Mouse (Mus musculus): ENCODE data around the gene Cx3cr1. TPM values are rescaled to one million over a fixed set of nuclear protein-coding genes. Genes with fewer than 3 reads are reported as not detected.

Gene Cx3cr1
- polyA plus RNA-seq, 1 experiment: 3.9 TPM

DNA sequence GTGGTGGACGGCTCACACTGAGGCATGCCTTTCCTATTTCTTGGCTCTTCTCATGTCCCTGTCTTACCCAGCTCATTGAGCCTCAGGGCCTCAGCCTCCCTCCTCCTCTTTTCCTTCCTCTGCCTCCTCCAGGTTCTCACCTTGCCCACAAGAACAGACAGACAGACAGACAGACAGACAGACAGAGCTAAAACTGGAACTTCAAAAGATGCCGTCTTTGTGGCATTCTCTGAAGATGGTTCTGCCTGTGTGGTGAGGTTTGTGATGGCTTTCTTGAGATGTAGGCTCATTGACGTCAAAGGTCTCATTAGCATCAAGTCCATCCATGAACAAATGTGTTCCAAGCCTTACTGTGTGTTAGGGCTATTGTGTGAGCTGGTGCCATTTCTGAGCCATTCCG lies 13.0 kb upstream of the Cx3cr1 start:
- no peak overlapping the region for H3K27ac ChIP-seq (ENCODE audit: insufficient read depth, low read depth, low read length)
- no peak for TF ChIP-seq CTCF (IDR thresholded peaks at IDR 0.05; ENCODE audit: extremely low read depth, insufficient read length, insufficient replicate concordance, low read depth, low read length)
- no peak for TF ChIP-seq POLR2A (IDR thresholded peaks at IDR 0.05; ENCODE audit: low read depth, low read length)
- H3K27me3 ChIP-seq (ENCODE audit: control insufficient read depth, insufficient read depth, low read length): no peaks in the 10 kb centered on the region
- H3K4me1 ChIP-seq (ENCODE audit: control insufficient read depth, insufficient read depth, insufficient read length, low read length): no peaks in the 10 kb centered on the region
- no peaks in the 10 kb centered on the region for H3K36me3 ChIP-seq (ENCODE audit: control insufficient read depth, insufficient read depth, low read length)
- 83% methylated on average over 4 of the region's 4 CpGs for WGBS
- no peak overlapping the region for H3K4me3 ChIP-seq (ENCODE audit: low read depth, low read length)

DNA sequence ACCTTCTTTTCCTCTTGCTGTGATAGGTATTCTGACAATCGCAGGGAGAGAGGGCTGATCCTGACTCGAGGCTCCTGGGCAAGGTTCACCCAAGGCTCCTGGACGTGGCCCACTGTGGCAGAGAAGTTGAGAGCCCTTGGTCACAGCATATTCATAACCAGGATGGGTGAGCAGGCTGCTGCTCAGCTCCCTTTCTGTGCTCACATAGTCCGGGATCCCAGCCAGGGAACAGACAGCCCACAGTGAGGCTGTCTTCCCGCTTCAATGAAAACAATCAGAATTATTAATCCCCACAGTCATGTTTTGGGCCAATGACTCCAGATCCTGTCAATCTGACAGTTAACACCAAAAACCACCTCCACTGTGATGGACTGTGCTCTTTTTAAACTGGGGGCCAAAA lies 12.3 kb upstream of the Cx3cr1 start:
- H3K36me3 ChIP-seq (ENCODE audit: control insufficient read depth, insufficient read depth, low read length): no peaks in the 10 kb centered on the region
- no peaks in the 10 kb centered on the region for H3K27me3 ChIP-seq (ENCODE audit: control insufficient read depth, insufficient read depth, low read length)
- 64% methylated on average over 5 of the region's 5 CpGs for WGBS
- no peak for TF ChIP-seq POLR2A (IDR thresholded peaks at IDR 0.05; ENCODE audit: low read depth, low read length)
- no peak for TF ChIP-seq CTCF (IDR thresholded peaks at IDR 0.05; ENCODE audit: extremely low read depth, insufficient read length, insufficient replicate concordance, low read depth, low read length)
- no peak overlapping the region for H3K4me3 ChIP-seq (ENCODE audit: low read depth, low read length)
- H3K27ac ChIP-seq (ENCODE audit: insufficient read depth, low read depth, low read length): no peak overlapping the region
- no peaks in the 10 kb centered on the region for H3K4me1 ChIP-seq (ENCODE audit: control insufficient read depth, insufficient read depth, insufficient read length, low read length)

DNA sequence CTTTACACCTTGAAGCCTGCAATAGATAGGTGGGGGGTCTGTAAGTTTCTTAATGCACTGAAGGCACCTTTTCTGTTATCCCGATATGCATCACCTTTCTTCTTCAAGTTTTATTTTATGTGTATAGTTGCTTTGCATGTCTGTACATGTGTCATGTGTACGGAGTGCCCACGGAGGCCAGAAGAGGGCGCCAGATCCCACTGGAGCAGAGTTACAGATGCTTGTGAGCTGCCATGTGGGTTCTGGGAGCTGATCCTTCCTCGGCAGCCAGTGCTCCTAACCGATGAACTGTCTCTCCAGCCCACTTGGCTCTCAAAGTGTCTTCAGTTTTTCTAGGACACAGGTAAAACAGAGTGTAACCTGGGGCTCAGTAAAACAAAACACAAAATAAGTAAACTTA lies 11.6 kb upstream of the Cx3cr1 start:
- H3K27ac ChIP-seq (ENCODE audit: insufficient read depth, low read depth, low read length): no peak overlapping the region
- H3K4me1 ChIP-seq (ENCODE audit: control insufficient read depth, insufficient read depth, insufficient read length, low read length): no peaks in the 10 kb centered on the region
- WGBS: 72% methylated on average over 6 of the region's 6 CpGs
- no peak overlapping the region for H3K4me3 ChIP-seq (ENCODE audit: low read depth, low read length)
- TF ChIP-seq POLR2A (IDR thresholded peaks at IDR 0.05; ENCODE audit: low read depth, low read length) (no peak), CTCF (IDR thresholded peaks at IDR 0.05; ENCODE audit: extremely low read depth, insufficient read length, insufficient replicate concordance, low read depth, low read length) (peak; percentile 10; the same call in 1 of the 2 replicates)
- no peaks in the 10 kb centered on the region for H3K36me3 ChIP-seq (ENCODE audit: control insufficient read depth, insufficient read depth, low read length)
- H3K27me3 ChIP-seq (ENCODE audit: control insufficient read depth, insufficient read depth, low read length): no peaks in the 10 kb centered on the region

DNA sequence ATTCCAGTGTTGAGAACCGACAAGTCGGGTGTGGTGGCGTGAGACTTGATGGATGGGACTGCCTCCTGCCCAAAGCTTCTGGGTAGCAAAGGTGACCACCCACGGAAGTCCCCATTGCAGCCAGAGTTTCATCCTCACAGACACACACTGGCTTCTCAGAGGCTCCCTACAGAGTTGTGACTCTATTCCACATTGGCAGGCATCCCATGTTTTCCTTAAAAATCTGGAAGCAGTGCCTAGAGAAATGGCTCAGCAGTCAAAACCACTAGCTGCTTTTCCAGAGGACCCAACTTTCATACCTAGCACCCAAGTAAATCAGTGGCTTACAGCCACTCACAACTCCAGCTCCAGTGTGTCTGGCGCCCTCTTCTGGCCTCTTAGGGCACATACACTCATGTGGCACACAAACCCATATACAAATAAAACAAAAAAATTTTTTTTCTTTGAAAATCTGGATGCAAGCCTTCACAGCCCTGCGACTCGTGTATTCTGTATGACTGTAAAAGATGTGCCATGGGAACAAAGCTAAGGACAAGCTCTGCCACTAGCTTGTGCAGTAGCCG lies 10.9 kb upstream of the Cx3cr1 start:
- Histone ChIP-seq H3K36me3 (ENCODE audit: control insufficient read depth, insufficient read depth, low read length) (no peaks in the 10 kb centered on the region), H3K27ac (ENCODE audit: insufficient read depth, low read depth, low read length) (no peak overlapping the region), H3K4me3 (ENCODE audit: low read depth, low read length) (no peak overlapping the region), H3K4me1 (ENCODE audit: control insufficient read depth, insufficient read depth, insufficient read length, low read length) (no peaks in the 10 kb centered on the region), H3K27me3 (ENCODE audit: control insufficient read depth, insufficient read depth, low read length) (no peaks in the 10 kb centered on the region)
- no peak for TF ChIP-seq CTCF (IDR thresholded peaks at IDR 0.05; ENCODE audit: extremely low read depth, insufficient read length, insufficient replicate concordance, low read depth, low read length)
- no peak for TF ChIP-seq POLR2A (IDR thresholded peaks at IDR 0.05; ENCODE audit: low read depth, low read length)
- WGBS: 79% methylated on average over 8 of the region's 8 CpGs

DNA sequence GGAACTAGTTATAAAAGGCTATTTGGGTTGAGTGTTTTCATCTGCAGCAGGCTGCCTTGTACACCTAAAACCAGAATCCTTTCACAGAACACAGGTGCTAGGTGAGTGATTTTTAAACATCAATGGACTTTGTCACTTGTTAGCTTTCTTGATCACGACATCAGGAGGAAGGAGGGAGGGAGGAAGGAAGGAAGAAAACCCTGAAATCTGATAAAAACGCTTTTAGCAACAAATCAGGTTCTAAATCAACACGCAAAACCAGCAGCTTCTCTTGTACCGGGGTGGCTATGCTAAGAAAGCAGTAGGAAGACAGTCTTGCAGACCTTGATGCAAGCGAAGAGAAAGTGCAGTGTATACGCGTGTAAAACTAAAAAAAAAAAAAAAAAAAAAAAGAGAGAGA lies 10.2 kb upstream of the Cx3cr1 start:
- Histone ChIP-seq H3K4me1 (ENCODE audit: control insufficient read depth, insufficient read depth, insufficient read length, low read length) (no peaks in the 10 kb centered on the region), H3K27me3 (ENCODE audit: control insufficient read depth, insufficient read depth, low read length) (no peaks in the 10 kb centered on the region), H3K4me3 (ENCODE audit: low read depth, low read length) (no peak overlapping the region), H3K36me3 (ENCODE audit: control insufficient read depth, insufficient read depth, low read length) (no peaks in the 10 kb centered on the region), H3K27ac (ENCODE audit: insufficient read depth, low read depth, low read length) (no peak overlapping the region)
- TF ChIP-seq POLR2A (IDR thresholded peaks at IDR 0.05; ENCODE audit: low read depth, low read length) (no peak), CTCF (IDR thresholded peaks at IDR 0.05; ENCODE audit: extremely low read depth, insufficient read length, insufficient replicate concordance, low read depth, low read length) (no peak)
- WGBS: 44% methylated on average over 7 of the region's 7 CpGs

DNA sequence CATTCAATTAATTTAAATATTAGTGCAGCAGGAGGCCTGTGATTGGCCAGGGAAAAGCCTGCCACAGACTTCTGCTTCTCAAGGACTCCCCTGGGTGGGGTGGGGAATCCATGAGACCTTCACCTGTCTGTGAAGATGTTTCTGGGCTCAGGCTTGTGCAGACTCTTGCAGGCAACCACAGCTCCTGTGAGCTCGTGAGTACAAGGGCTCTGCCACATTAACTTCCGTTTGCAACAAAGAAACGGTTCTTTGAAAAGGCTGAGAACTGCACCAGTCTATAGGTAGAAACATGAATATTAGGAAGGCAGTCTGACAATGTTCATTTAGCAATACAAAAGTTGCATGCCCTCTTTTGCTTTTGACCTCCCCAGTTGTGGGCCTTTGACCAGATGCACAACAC lies 8.6 kb upstream of the Cx3cr1 start:
- TF ChIP-seq CTCF (IDR thresholded peaks at IDR 0.05; ENCODE audit: extremely low read depth, insufficient read length, insufficient replicate concordance, low read depth, low read length) (no peak), POLR2A (IDR thresholded peaks at IDR 0.05; ENCODE audit: low read depth, low read length) (no peak)
- Histone ChIP-seq H3K4me1 (ENCODE audit: control insufficient read depth, insufficient read depth, insufficient read length, low read length) (no peaks in the 10 kb centered on the region), H3K27ac (ENCODE audit: insufficient read depth, low read depth, low read length) (no peak overlapping the region), H3K27me3 (ENCODE audit: control insufficient read depth, insufficient read depth, low read length) (no peaks in the 10 kb centered on the region), H3K4me3 (ENCODE audit: low read depth, low read length) (no peak overlapping the region), H3K36me3 (ENCODE audit: control insufficient read depth, insufficient read depth, low read length) (no peaks in the 10 kb centered on the region)
- 82% methylated on average over 3 of the region's 3 CpGs for WGBS

DNA sequence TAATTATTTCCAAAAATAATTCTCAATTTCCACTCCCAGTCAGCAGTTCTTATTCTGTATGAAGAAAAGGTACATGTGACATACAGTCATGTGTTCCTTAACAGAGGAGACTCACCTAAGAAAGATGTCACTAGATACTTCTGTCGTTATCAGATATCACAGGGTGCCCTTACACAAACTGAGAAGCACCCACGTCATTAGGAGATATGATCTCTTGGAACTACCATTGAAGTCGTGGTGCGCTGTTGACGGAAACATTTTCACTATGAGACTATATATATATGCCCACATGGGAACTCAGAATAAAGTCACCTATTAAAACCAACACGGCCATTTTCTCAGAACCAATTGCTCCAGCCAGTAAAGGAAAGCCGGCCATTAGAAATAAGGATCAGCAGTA lies 4.8 kb upstream of the Cx3cr1 start:
- 83% methylated on average over 7 of the region's 7 CpGs for WGBS
- Histone ChIP-seq H3K36me3 (ENCODE audit: control insufficient read depth, insufficient read depth, low read length) (no peaks in the 10 kb centered on the region), H3K4me1 (ENCODE audit: control insufficient read depth, insufficient read depth, insufficient read length, low read length) (no peaks in the 10 kb centered on the region), H3K27ac (ENCODE audit: insufficient read depth, low read depth, low read length) (no peak overlapping the region), H3K27me3 (ENCODE audit: control insufficient read depth, insufficient read depth, low read length) (no peaks in the 10 kb centered on the region), H3K4me3 (ENCODE audit: low read depth, low read length) (no peak overlapping the region)
- TF ChIP-seq POLR2A (IDR thresholded peaks at IDR 0.05; ENCODE audit: low read depth, low read length) (no peak), CTCF (IDR thresholded peaks at IDR 0.05; ENCODE audit: extremely low read depth, insufficient read length, insufficient replicate concordance, low read depth, low read length) (no peak)

All from small intestine, adult 2 months (tissue).